Mouse (Mus musculus) kidney, postnatal 0 days (tissue): ENCODE measurements around the gene Ttc28. TPM values are rescaled to one million over a fixed set of nuclear protein-coding genes. Genes with fewer than 3 reads are reported as not detected.

Source experiments
- ATAC-seq: fragments of 200-750 bp; cut with Nextera tagmentation; replicated peaks from 2 replicates; pipeline ENCODE4 v1.8.0; 2017; ENCODE audit warnings: low read depth, moderate number of reproducible peaks, moderate TSS enrichment, moderate library complexity; ENCODE audit not compliant: low FRiP score
- DNase-seq: peaks from one replicate; pipeline ENCODE4 v3.0.0-alpha.2; 2016; ENCODE audit warnings: low spot score
- H3K27ac ChIP-seq: fragments of 300-500 bp; sonication (generic); 2 replicates; pipeline ENCODE4 v1.5.1; 2014; ENCODE audit warnings: mild to moderate bottlenecking
- H3K27me3 ChIP-seq: fragments of 300-500 bp; sonication (generic); 2 replicates; pipeline ENCODE4 v1.6.1; 2014; ENCODE audit warnings: low read length, mixed read lengths; ENCODE audit not compliant: insufficient read depth
- H3K36me3 ChIP-seq: fragments of 300-500 bp; sonication (generic); 2 replicates; pipeline ENCODE4 v1.6.1; 2014; ENCODE audit warnings: low read length, mixed read lengths; ENCODE audit not compliant: insufficient read depth
- H3K4me1 ChIP-seq: fragments of 300-500 bp; sonication (generic); replicated peaks from 2 replicates; pipeline ENCODE4 v1.6.1; 2014; ENCODE audit warnings: antibody characterized with exemption, low read length, mixed read lengths; ENCODE audit not compliant: insufficient read depth
- H3K4me2 ChIP-seq: fragments of 300-500 bp; sonication (generic); 2 replicates; pipeline ENCODE4 v1.6.1; 2014; ENCODE audit warnings: mild to moderate bottlenecking, low read length, moderate library complexity, mixed read lengths
- H3K4me3 ChIP-seq: fragments of 300-500 bp; sonication (generic); replicated peaks from 2 replicates; pipeline ENCODE4 v1.5.1; 2014; ENCODE audit warnings: low read depth, low read length
- H3K9ac ChIP-seq: fragments of 300-500 bp; sonication (generic); 2 replicates; pipeline ENCODE4 v1.6.1; 2014; ENCODE audit warnings: low read depth, low read length
- H3K9me3 ChIP-seq: fragments of 300-500 bp; sonication (generic); replicated peaks from 2 replicates; pipeline ENCODE4 v1.6.1; 2016; ENCODE audit warnings: low read length, inconsistent platforms, mixed read lengths
- CTCF ChIP-seq: IDR thresholded peaks from 2 replicates; pipeline ENCODE4 v1.5.1; 2016; ENCODE audit warnings: antibody characterized with exemption, low read depth, mild to moderate bottlenecking, moderate library complexity
- WGBS: fragments of 180-500 bp; shearing (Covaris S2); extraction: QIAGEN DNeasy Blood & Tissue Kit; methylation state at CpG from one replicate; pipeline ENCODE4 v1.1.7; 2014; 5-methylcytosine and 5-hydroxymethylcytosine counted together
- polyA plus RNA-seq: library from polyadenylated mRNA; unstranded; fragments of >200 nt; fragmentation: Nextera tagmentation; extraction: Ambion mirVana; gene quantifications from 2 replicates; pipeline ENCODE4 v1.2.1, GENCODE M21; 2015

The Ttc28 gene
- polyA plus RNA-seq, 1 experiment from 2014 or later, result 8.1 TPM

DNA sequence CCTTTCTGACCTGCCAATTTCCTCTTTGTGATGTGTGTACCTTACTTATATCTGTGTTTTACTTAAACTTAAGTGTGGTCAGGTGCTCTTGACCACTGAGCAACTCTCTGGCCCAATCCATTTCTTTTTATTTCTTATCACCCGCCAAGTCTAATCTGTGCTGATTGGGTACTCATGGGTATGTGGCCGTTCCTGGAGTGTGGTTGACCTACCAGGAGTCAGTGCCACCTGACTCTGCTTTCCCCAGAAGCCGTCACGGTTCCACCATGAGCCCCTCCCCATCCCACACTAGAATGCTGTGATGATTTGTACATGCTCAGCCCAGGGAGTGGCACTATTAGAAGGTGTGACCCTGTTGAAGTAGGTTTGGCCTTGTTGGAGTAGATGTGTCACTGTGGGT lies 153.9 kb downstream of the Ttc28 start:
- WGBS, result 86% methylated on average over 4 of the region's 4 CpGs
- DNase-seq (no peak), ATAC-seq (no peak)

DNA sequence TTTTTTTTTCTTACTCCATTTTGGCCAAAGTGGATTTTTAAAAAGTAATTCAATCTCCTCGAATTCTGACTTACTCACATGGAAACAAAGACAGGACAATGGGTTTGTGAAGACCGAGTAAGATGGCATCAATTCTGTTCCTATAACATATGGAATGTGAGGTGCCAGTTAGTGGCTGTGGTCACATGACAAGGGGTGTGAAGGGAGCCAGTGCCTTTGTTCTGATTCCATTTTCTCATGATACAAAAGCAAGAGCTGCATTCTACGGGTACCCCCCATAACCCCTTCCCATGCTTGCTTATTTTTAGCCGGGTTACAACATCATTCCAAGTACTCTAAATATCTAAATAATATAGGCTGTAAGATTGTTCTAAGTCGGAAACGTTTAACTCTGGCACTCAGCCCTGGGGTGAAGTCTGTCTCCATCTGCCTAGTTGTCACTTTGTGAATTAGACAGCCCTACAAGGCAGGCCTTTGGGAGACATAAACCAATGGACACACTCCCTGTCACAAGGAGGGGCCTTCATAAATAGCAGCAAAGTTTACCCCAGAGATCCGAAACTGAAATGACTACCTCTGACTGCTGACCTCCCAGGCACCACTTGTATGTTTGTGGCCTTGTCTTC lies 157.6 kb downstream of the Ttc28 start:
- Histone ChIP-seq H3K9ac (no peak overlapping the region), H3K27ac (no peak overlapping the region), H3K36me3 (0 out of 2 replicates have a peak, but pooled peaks cover 3% of the 10 kb centered on the region), H3K4me2 (no peak overlapping the region), H3K9me3 (no peaks in the 10 kb centered on the region), H3K27me3 (no peaks in the 10 kb centered on the region), H3K4me3 (no peak overlapping the region), H3K4me1 (peaks cover 8% of the 10 kb centered on the region; the same call in 1 of the 2 replicates)
- no peak for TF ChIP-seq CTCF
- 71% methylated on average over 7 of the region's 7 CpGs for WGBS
- ATAC-seq, result no peak
- no peak for DNase-seq

More for the DNA sequence above, 153.9 kb downstream of the Ttc28 start:
- Histone ChIP-seq H3K27me3 (no peaks in the 10 kb centered on the region), H3K27ac (no peak overlapping the region), H3K4me3 (no peak overlapping the region), H3K9me3 (no peaks in the 10 kb centered on the region), H3K36me3 (0 out of 2 replicates have a peak, but pooled peaks cover 3% of the 10 kb centered on the region), H3K4me1 (peaks cover 10% of the 10 kb centered on the region; the same call in 1 of the 2 replicates), H3K9ac (no peak overlapping the region), H3K4me2 (no peak overlapping the region)
- TF ChIP-seq CTCF, result no peak

DNA sequence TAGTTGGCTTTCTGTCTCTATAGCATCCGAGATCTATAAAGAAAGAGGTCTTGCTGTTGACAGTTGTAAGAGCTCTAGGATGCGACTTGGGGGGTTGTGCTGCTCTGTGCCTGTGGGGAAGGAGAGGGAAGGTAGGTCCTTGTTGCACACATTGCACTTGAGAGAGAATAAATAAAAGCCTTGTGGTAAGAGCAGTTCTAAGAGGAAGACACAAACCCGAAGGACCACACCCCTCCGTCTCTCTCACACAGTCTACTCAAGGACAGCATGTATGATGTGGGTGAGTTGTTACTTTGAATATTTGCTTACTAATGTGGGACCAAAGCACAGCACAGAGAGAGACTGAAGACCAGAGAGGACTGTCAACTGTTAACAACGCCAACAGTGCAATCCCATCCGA lies 160.2 kb downstream of the Ttc28 start:
- Histone ChIP-seq H3K4me3 (no peak overlapping the region), H3K4me1 (peaks cover 20% of the 10 kb centered on the region; the same call in 1 of the 2 replicates), H3K9ac (no peak overlapping the region), H3K4me2 (no peak overlapping the region), H3K27me3 (no peaks in the 10 kb centered on the region), H3K9me3 (no peaks in the 10 kb centered on the region), H3K27ac (no peak overlapping the region), H3K36me3 (0 out of 2 replicates have a peak, but pooled peaks cover 3% of the 10 kb centered on the region)
- DNase-seq (no peak), ATAC-seq (no peak)
- WGBS, result 71% methylated on average over 6 of the region's 6 CpGs
- no peak for TF ChIP-seq CTCF

DNA sequence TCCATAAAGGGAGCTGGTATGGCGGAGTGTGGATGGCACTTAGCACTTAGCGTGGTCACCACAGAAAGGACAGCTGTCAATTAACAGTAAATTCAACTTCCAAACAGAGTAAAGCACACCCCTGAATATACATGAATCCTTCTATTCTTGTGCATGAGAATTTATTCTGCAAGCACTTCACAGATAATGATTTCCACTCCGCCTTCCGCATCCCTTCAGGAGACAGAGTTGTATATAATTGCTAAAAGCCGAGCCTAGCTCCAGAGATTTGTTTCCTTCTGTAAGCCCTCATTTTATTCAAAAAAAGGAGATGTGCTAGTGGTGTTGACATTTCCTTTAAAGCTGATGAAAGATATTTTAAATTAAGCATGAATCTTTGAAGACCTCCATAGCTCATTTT lies 162.3 kb downstream of the Ttc28 start:
- TF ChIP-seq CTCF, result no peak
- H3K4me1 ChIP-seq, result peaks cover 32% of the 10 kb centered on the region; the same call in 1 of the 2 replicates
- no peaks in the 10 kb centered on the region for H3K36me3 ChIP-seq
- no peak overlapping the region for H3K9ac ChIP-seq
- H3K9me3 ChIP-seq, result no peaks in the 10 kb centered on the region
- H3K27me3 ChIP-seq, result no peaks in the 10 kb centered on the region
- no peak overlapping the region for H3K27ac ChIP-seq
- H3K4me2 ChIP-seq, result no peak overlapping the region
- ATAC-seq (no peak), DNase-seq (no peak)
- H3K4me3 ChIP-seq, result no peak overlapping the region
- WGBS, result 73% methylated on average over 5 of the region's 5 CpGs

DNA sequence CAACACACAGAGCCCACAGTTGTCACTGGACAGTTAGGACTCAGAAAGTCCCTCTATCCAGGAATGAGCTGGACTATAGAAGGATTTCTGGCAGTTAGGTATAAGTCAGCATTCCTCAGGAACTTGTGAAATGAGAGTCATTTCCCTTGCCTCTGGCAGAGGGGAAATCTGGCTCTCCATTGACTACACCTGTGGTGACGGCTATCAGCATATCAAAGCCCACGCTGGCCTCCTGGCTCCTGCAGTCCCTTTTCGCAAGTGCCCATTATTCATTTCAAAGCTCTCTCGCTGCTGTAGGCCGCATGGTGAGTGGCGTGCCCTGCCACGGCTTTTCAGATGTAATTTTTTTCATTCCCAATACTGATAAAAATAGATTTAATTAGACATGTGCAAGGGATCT lies 164.6 kb downstream of the Ttc28 start:
- DNase-seq (no peak), ATAC-seq (no peak)
- Histone ChIP-seq H3K4me1 (peaks cover 31% of the 10 kb centered on the region; the same call in 1 of the 2 replicates), H3K4me3 (no peak overlapping the region), H3K36me3 (no peaks in the 10 kb centered on the region), H3K27me3 (no peaks in the 10 kb centered on the region), H3K9ac (no peak overlapping the region), H3K9me3 (no peaks in the 10 kb centered on the region), H3K4me2 (no peak overlapping the region), H3K27ac (no peak overlapping the region)
- WGBS, result 45% methylated on average over 7 of the region's 7 CpGs
- no peak for TF ChIP-seq CTCF

DNA sequence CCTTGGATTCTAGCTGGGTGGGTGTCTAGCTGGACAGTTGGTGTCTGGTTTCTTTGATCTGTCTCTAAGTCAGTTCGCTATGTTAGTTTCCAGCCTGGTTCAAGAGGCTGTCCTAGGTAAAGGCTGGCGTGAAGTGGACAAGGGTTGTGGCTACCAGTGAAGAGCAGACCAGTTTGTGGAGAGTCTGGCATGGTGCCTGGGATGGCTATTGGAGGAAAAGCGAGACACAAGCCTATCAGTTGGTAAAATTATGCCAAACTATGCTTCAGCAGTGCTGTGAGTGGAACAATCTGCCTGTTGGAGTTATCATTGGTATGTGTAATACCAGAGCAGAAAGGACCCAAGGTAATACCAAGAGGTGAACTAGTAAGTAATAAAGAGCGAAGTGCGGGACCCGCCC lies 166.8 kb downstream of the Ttc28 start:
- Histone ChIP-seq H3K27ac (no peak overlapping the region), H3K4me2 (no peak overlapping the region), H3K36me3 (no peaks in the 10 kb centered on the region), H3K27me3 (no peaks in the 10 kb centered on the region), H3K4me3 (no peak overlapping the region), H3K9ac (no peak overlapping the region), H3K4me1 (peaks cover 29% of the 10 kb centered on the region; the same call in 1 of the 2 replicates), H3K9me3 (no peaks in the 10 kb centered on the region)
- ATAC-seq, result no peak
- TF ChIP-seq CTCF, result no peak
- WGBS, result 85% methylated on average over 6 of the region's 6 CpGs
- DNase-seq, result no peak
